Mouse (Mus musculus) kidney, postnatal 25 days (tissue): ENCODE measurements around the gene 4933402J07Rik.

Experiments
- DNase-seq, 2 experiments: peaks; one replicate each; pipeline ENCODE4 v3.0.0; 2021; ENCODE audit warnings: mixed read lengths in 2 of 2

The 4933402J07Rik gene

GRCm38 (mm10) chr8:87629656-87630055, 66.0 kb downstream of the 4933402J07Rik start:
- DNase-seq: no peak

GRCm38 (mm10) chr8:87631776-87632175, 68.1 kb downstream of the 4933402J07Rik start:
- DNase-seq: no peak

GRCm38 (mm10) chr8:87636226-87636742, 72.6 kb downstream of the 4933402J07Rik start:
- DNase-seq: no peak
